Mouse (Mus musculus) CH12.LX (cell line): ENCODE measurements around the gene Nkx2-3.

Source experiments
- CHD1 ChIP-seq: IDR thresholded peaks from 2 replicates; pipeline ENCODE4 v1.6.1; 2012; ENCODE audit warnings: low read depth, low read length, improper control_type of control experiment, inconsistent platforms
- CTCF ChIP-seq, 2 experiments: IDR thresholded peaks in 1 of 2; conservative IDR thresholded peaks in 1 of 2; 2 replicates each; pipeline ENCODE4 v1.5.1; 2011 to 2012; ENCODE audit warnings: low read depth in 2 of 2, low read length in 2 of 2, improper control_type of control experiment in 1 of 2, inconsistent platforms in 1 of 2, mild to moderate bottlenecking in 1 of 2, moderate library complexity in 1 of 2
- EP300 ChIP-seq: IDR thresholded peaks from 2 replicates; pipeline ENCODE4 v1.6.1; 2011; ENCODE audit warnings: low read length, improper control_type of control experiment
- NRF1 ChIP-seq: IDR thresholded peaks from 2 replicates; pipeline ENCODE4 v1.6.1; 2014; ENCODE audit warnings: low read depth, mild to moderate bottlenecking, inconsistent platforms, low read length, improper control_type of control experiment, moderate library complexity

- TF ChIP-seq EP300 (no peak), CTCF (conservative IDR thresholded peaks at IDR 0.05 in 1 of 2, IDR thresholded peaks at IDR 0.05 in 1 of 2; ENCODE audit: low read depth in 2 of 2, low read length in 2 of 2) (no peak), NRF1 (no peak), CHD1 (no peak)
Observed at GRCm38 (mm10) chr19:43616415-43616861, 4.3 kb downstream of the Nkx2-3 start.
